Mouse (Mus musculus) hindbrain, embryonic 12.5 days (tissue): ENCODE data around the gene St6galnac3. TPM values are rescaled to one million over a fixed set of nuclear protein-coding genes. Genes with fewer than 3 reads are reported as not detected.

Experiments used
- ATAC-seq: fragments of 200-750 bp; cut with Nextera tagmentation; 2 replicates; pipeline ENCODE4 v1.8.0; 2017; ENCODE audit warnings: moderate TSS enrichment; ENCODE audit not compliant: low FRiP score
- H3K27ac ChIP-seq: fragments of 300-500 bp; sonication (generic); 2 replicates; pipeline ENCODE4 v1.5.1; 2016; ENCODE audit warnings: mild to moderate bottlenecking
- H3K27me3 ChIP-seq: fragments of 300-500 bp; sonication (generic); 2 replicates; pipeline ENCODE4 v1.6.1; 2016; ENCODE audit warnings: mild to moderate bottlenecking
- H3K36me3 ChIP-seq: fragments of 300-500 bp; sonication (generic); 2 replicates; pipeline ENCODE4 v1.6.1; 2016; ENCODE audit warnings: mild to moderate bottlenecking
- H3K4me1 ChIP-seq: fragments of 300-500 bp; sonication (generic); 2 replicates; pipeline ENCODE4 v1.6.1; 2016
- H3K4me2 ChIP-seq: fragments of 300-500 bp; sonication (generic); replicated peaks from 2 replicates; pipeline ENCODE4 v1.6.1; 2016; ENCODE audit warnings: mild to moderate bottlenecking
- H3K4me3 ChIP-seq: fragments of 300-500 bp; sonication (generic); 2 replicates; pipeline ENCODE4 v1.5.1; 2016; ENCODE audit warnings: mild to moderate bottlenecking
- H3K9ac ChIP-seq: fragments of 300-500 bp; sonication (generic); 2 replicates; pipeline ENCODE4 v1.6.1; 2016; ENCODE audit warnings: mild to moderate bottlenecking, moderate library complexity
- H3K9me3 ChIP-seq: fragments of 300-500 bp; sonication (generic); replicated peaks from 2 replicates; pipeline ENCODE4 v1.6.1; 2016; ENCODE audit warnings: mild to moderate bottlenecking
- WGBS: fragments of 180-500 bp; shearing (Covaris S2); methylation state at CpG from one replicate; pipeline ENCODE4 v1.1.7; 2016; 5-methylcytosine and 5-hydroxymethylcytosine counted together
- polyA plus RNA-seq: library from polyadenylated mRNA; unstranded; fragments of >200 nt; fragmentation: Nextera tagmentation; extraction: Ambion mirVana; gene quantifications from 2 replicates; pipeline ENCODE4 v1.2.1, GENCODE M21; 2016

Gene St6galnac3
- polyA plus RNA-seq, 1 experiment from 2014 or later = 40.8 TPM

- Histone ChIP-seq H3K9me3 (no peaks in the 10 kb centered on the region), H3K4me1 (peaks cover 27% of the 10 kb centered on the region), H3K9ac (no peak overlapping the region), H3K4me2 (no peak overlapping the region), H3K27ac (no peak overlapping the region), H3K27me3 (no peaks in the 10 kb centered on the region), H3K36me3 (no peaks in the 10 kb centered on the region), H3K4me3 (no peak overlapping the region)
- 81% methylated on average over 6 of the region's 6 CpGs for WGBS
- no peak for ATAC-seq
Measured at GRCm38 (mm10) chr3:153512545-153512944, 212.4 kb downstream of the St6galnac3 start.

GRCm38 (mm10) chr3:153511151-153511580 lies 213.8 kb downstream of the St6galnac3 start:
- Histone ChIP-seq H3K4me1 (peaks cover 27% of the 10 kb centered on the region), H3K4me3 (no peak overlapping the region), H3K4me2 (no peak overlapping the region), H3K9me3 (no peaks in the 10 kb centered on the region), H3K27ac (no peak overlapping the region), H3K36me3 (no peaks in the 10 kb centered on the region), H3K27me3 (no peaks in the 10 kb centered on the region), H3K9ac (no peak overlapping the region)
- 64% methylated on average over 7 of the region's 7 CpGs for WGBS
- ATAC-seq = no peak

GRCm38 (mm10) chr3:153510048-153510630 lies 214.8 kb downstream of the St6galnac3 start:
- peaks cover 27% of the 10 kb centered on the region for H3K4me1 ChIP-seq
- H3K9ac ChIP-seq = no peak overlapping the region
- H3K9me3 ChIP-seq = no peaks in the 10 kb centered on the region
- no peak for ATAC-seq
- WGBS = 83% methylated on average over 9 of the region's 9 CpGs
- no peak overlapping the region for H3K4me3 ChIP-seq
- H3K4me2 ChIP-seq = no peak overlapping the region
- H3K36me3 ChIP-seq = no peaks in the 10 kb centered on the region
- no peak overlapping the region for H3K27ac ChIP-seq
- no peaks in the 10 kb centered on the region for H3K27me3 ChIP-seq

- Histone ChIP-seq H3K4me3 (no peak overlapping the region), H3K36me3 (no peaks in the 10 kb centered on the region), H3K4me1 (peaks cover 27% of the 10 kb centered on the region), H3K27ac (no peak overlapping the region), H3K4me2 (no peak overlapping the region), H3K9ac (no peak overlapping the region), H3K9me3 (no peaks in the 10 kb centered on the region), H3K27me3 (no peaks in the 10 kb centered on the region)
- no peak for ATAC-seq
- 47% methylated on average over 4 of the region's 4 CpGs for WGBS
Measured at GRCm38 (mm10) chr3:153509643-153510042, 215.3 kb downstream of the St6galnac3 start.

GRCm38 (mm10) chr3:153509029-153509428 lies 215.9 kb downstream of the St6galnac3 start:
- no peaks in the 10 kb centered on the region for H3K9me3 ChIP-seq
- H3K27me3 ChIP-seq = no peaks in the 10 kb centered on the region
- no peak overlapping the region for H3K9ac ChIP-seq
- H3K4me2 ChIP-seq = no peak overlapping the region
- ATAC-seq = no peak
- H3K36me3 ChIP-seq = no peaks in the 10 kb centered on the region
- 81% methylated on average over 3 of the region's 3 CpGs for WGBS
- H3K4me3 ChIP-seq = no peak overlapping the region
- peaks cover 27% of the 10 kb centered on the region for H3K4me1 ChIP-seq
- no peak overlapping the region for H3K27ac ChIP-seq

GRCm38 (mm10) chr3:153508592-153508991 lies 216.4 kb downstream of the St6galnac3 start:
- ATAC-seq = no peak
- WGBS = 87% methylated on average over 2 of the region's 2 CpGs
- no peaks in the 10 kb centered on the region for H3K36me3 ChIP-seq
- peaks cover 27% of the 10 kb centered on the region for H3K4me1 ChIP-seq
- H3K27me3 ChIP-seq = no peaks in the 10 kb centered on the region
- H3K4me3 ChIP-seq = no peak overlapping the region
- no peak overlapping the region for H3K9ac ChIP-seq
- H3K9me3 ChIP-seq = no peaks in the 10 kb centered on the region
- no peak overlapping the region for H3K27ac ChIP-seq
- H3K4me2 ChIP-seq = no peak overlapping the region

GRCm38 (mm10) chr3:153507599-153507998 lies 217.4 kb downstream of the St6galnac3 start:
- Histone ChIP-seq H3K9ac (no peak overlapping the region), H3K4me1 (peaks cover 31% of the 10 kb centered on the region), H3K27me3 (no peaks in the 10 kb centered on the region), H3K4me2 (no peak overlapping the region), H3K36me3 (no peaks in the 10 kb centered on the region), H3K9me3 (no peaks in the 10 kb centered on the region), H3K4me3 (no peak overlapping the region), H3K27ac (no peak overlapping the region)
- no peak for ATAC-seq
- WGBS = 100% methylated on average over 2 of the region's 2 CpGs

GRCm38 (mm10) chr3:153502488-153502887 lies 222.5 kb downstream of the St6galnac3 start:
- H3K27me3 ChIP-seq = no peaks in the 10 kb centered on the region
- H3K4me2 ChIP-seq = no peak overlapping the region
- 55% methylated on average over 4 of the region's 4 CpGs for WGBS
- peak; percentile 67 for ATAC-seq
- peak overlapping the region; percentile 46; the same call in 1 of the 2 replicates for H3K27ac ChIP-seq
- H3K9ac ChIP-seq = no peak overlapping the region
- H3K4me3 ChIP-seq = no peak overlapping the region
- H3K4me1 ChIP-seq = 0 out of 2 replicates have a peak, but pooled peaks cover 8% of the 10 kb centered on the region
- H3K36me3 ChIP-seq = no peaks in the 10 kb centered on the region
- no peaks in the 10 kb centered on the region for H3K9me3 ChIP-seq

GRCm38 (mm10) chr3:153501333-153501877 lies 223.6 kb downstream of the St6galnac3 start:
- H3K27ac ChIP-seq = no peak overlapping the region
- H3K27me3 ChIP-seq = no peaks in the 10 kb centered on the region
- no peaks in the 10 kb centered on the region for H3K9me3 ChIP-seq
- H3K36me3 ChIP-seq = no peaks in the 10 kb centered on the region
- H3K4me3 ChIP-seq = no peak overlapping the region
- H3K9ac ChIP-seq = no peak overlapping the region
- ATAC-seq = no peak
- H3K4me1 ChIP-seq = 0 out of 2 replicates have a peak, but pooled peaks cover 8% of the 10 kb centered on the region
- WGBS = 57% methylated on average over 3 of the region's 3 CpGs
- H3K4me2 ChIP-seq = no peak overlapping the region

- Histone ChIP-seq H3K4me1 (peaks cover 17% of the 10 kb centered on the region), H3K4me3 (no peak overlapping the region), H3K36me3 (no peaks in the 10 kb centered on the region), H3K27me3 (no peaks in the 10 kb centered on the region), H3K9ac (no peak overlapping the region), H3K27ac (no peak overlapping the region), H3K9me3 (no peaks in the 10 kb centered on the region), H3K4me2 (no peak overlapping the region)
- 92% methylated on average over 1 of the region's 1 CpGs for WGBS
- ATAC-seq = no peak
Measured at GRCm38 (mm10) chr3:153492986-153493385, 232.0 kb downstream of the St6galnac3 start.

- Histone ChIP-seq H3K9ac (no peak overlapping the region), H3K9me3 (no peaks in the 10 kb centered on the region), H3K36me3 (no peaks in the 10 kb centered on the region), H3K4me3 (no peak overlapping the region), H3K27me3 (no peaks in the 10 kb centered on the region), H3K4me1 (peaks cover 17% of the 10 kb centered on the region), H3K27ac (no peak overlapping the region), H3K4me2 (no peak overlapping the region)
- 62% methylated on average over 9 of the region's 9 CpGs for WGBS
- ATAC-seq = no peak
Measured at GRCm38 (mm10) chr3:153489718-153490117, 235.3 kb downstream of the St6galnac3 start.

GRCm38 (mm10) chr3:153488931-153489330 lies 236.0 kb downstream of the St6galnac3 start:
- Histone ChIP-seq H3K4me1 (peaks cover 17% of the 10 kb centered on the region), H3K36me3 (no peaks in the 10 kb centered on the region), H3K9ac (no peak overlapping the region), H3K27me3 (no peaks in the 10 kb centered on the region), H3K27ac (no peak overlapping the region; the same call in 1 of the 2 replicates), H3K4me3 (no peak overlapping the region), H3K9me3 (no peaks in the 10 kb centered on the region), H3K4me2 (no peak overlapping the region)
- ATAC-seq = no peak
- 76% methylated on average over 5 of the region's 5 CpGs for WGBS

GRCm38 (mm10) chr3:153485176-153485575 lies 239.8 kb downstream of the St6galnac3 start:
- H3K4me2 ChIP-seq = no peak overlapping the region
- ATAC-seq = no peak
- H3K9me3 ChIP-seq = no peaks in the 10 kb centered on the region
- peaks cover 11% of the 10 kb centered on the region for H3K4me1 ChIP-seq
- H3K27ac ChIP-seq = no peak overlapping the region
- no peaks in the 10 kb centered on the region for H3K36me3 ChIP-seq
- H3K9ac ChIP-seq = no peak overlapping the region
- H3K27me3 ChIP-seq = no peaks in the 10 kb centered on the region
- 82% methylated on average over 5 of the region's 5 CpGs for WGBS
- no peak overlapping the region for H3K4me3 ChIP-seq
